ENCODE assay signal across 8 mouse cellular contexts in genomic region chr6:3183819-3184199, GRCm38 (mm10).
A peak's percentile ranks its signal among the peaks of the same experiment; 100 is the strongest.
DNase-seq lines count a peak whose midpoint lies in the region; ATAC-seq lines count a peak whose summit lies in the region.

No protein-coding gene starts in this region.

- H3K9me3 ChIP-seq in hindbrain, embryonic 11.5 days (ENCODE audit: control insufficient read depth, low read length): peaks cover 18% of the 10 kb centered on the region
- H3K9me3 ChIP-seq in hindbrain, embryonic 16.5 days (ENCODE audit: control insufficient read depth, low read length): peaks cover 26% of the 10 kb centered on the region

- H3K4me2 ChIP-seq in hindbrain, embryonic 11.5 days (replicated peaks; ENCODE audit: low read depth, low read length): no peak overlapping the region
- H3K4me2 ChIP-seq in hindbrain, embryonic 16.5 days (ENCODE audit: low read length): no peak overlapping the region

- H3K4me1 ChIP-seq in hindbrain, embryonic 11.5 days (replicated peaks; ENCODE audit: control insufficient read depth, insufficient read depth, low read length): no peaks in the 10 kb centered on the region
- no peaks in the 10 kb centered on the region for H3K4me1 ChIP-seq in hindbrain, embryonic 16.5 days (ENCODE audit: control insufficient read depth, insufficient read depth, low read depth, low read length)

- ATAC-seq in hindbrain, embryonic 11.5 days (ENCODE audit: low FRiP score): no peak; the same call in 1 of the 2 replicates
- no peak for ATAC-seq in hindbrain, embryonic 16.5 days
- peak; percentile 59 for ATAC-seq in CD4-positive, CD25-positive, alpha-beta regulatory T cell, adult 4 months
- ATAC-seq in megakaryocyte-erythroid progenitor cell, adult 5-6 weeks (replicated peaks; ENCODE audit: low FRiP score, low TSS enrichment, poor library complexity, severe bottlenecking): peak; percentile 55

- no peaks in the 10 kb centered on the region for H3K27me3 ChIP-seq in hindbrain, embryonic 11.5 days (ENCODE audit: control insufficient read depth, insufficient read depth, low read length)
- no peaks in the 10 kb centered on the region for H3K27me3 ChIP-seq in hindbrain, embryonic 16.5 days (replicated peaks; ENCODE audit: control insufficient read depth, insufficient read depth, low read length)

- no peaks in the 10 kb centered on the region for H3K36me3 ChIP-seq in hindbrain, embryonic 11.5 days (ENCODE audit: control insufficient read depth, insufficient read depth, low read length)
- H3K36me3 ChIP-seq in hindbrain, embryonic 16.5 days (ENCODE audit: control insufficient read depth, insufficient read depth, low read length): no peaks in the 10 kb centered on the region

- no peak overlapping the region for H3K27ac ChIP-seq in hindbrain, embryonic 11.5 days (ENCODE audit: low read depth, low read length)
- no peak overlapping the region for H3K27ac ChIP-seq in hindbrain, embryonic 16.5 days (ENCODE audit: low read depth, low read length)

- H3K9ac ChIP-seq in hindbrain, embryonic 11.5 days (ENCODE audit: low read depth, low read length): no peak overlapping the region
- no peak overlapping the region for H3K9ac ChIP-seq in hindbrain, embryonic 16.5 days (ENCODE audit: low read depth, low read length)

- DNase-seq in hindbrain, embryonic 11.5 days (ENCODE audit: low spot score): peak; percentile 55
- peak; percentile 55 to 63 for DNase-seq in adrenal gland, postnatal 4 days (ENCODE audit: low spot score in 2 of 2)
- DNase-seq in forelimb bud, embryonic 11.5 days (ENCODE audit: low read depth, low spot score): peak; percentile 76
- peak; percentile 74 to 78 for DNase-seq in kidney, postnatal 4 days
- peak; percentile 71 for DNase-seq in thymus, postnatal 4 days

- 37% methylated on average over 5 of the region's 5 CpGs for WGBS in hindbrain, embryonic 11.5 days
- 41% methylated on average over 5 of the region's 5 CpGs for WGBS in hindbrain, embryonic 16.5 days

- H3K4me3 ChIP-seq in hindbrain, embryonic 11.5 days (ENCODE audit: low read depth, low read length): no peak overlapping the region
- no peak overlapping the region for H3K4me3 ChIP-seq in hindbrain, embryonic 16.5 days (ENCODE audit: low read length)

Comparison
In these comparisons a context has a peak if more than half of its experiments do, and no peak if none do; other contexts are left out.
1. ATAC-seq: peak in CD4-positive, CD25-positive, alpha-beta regulatory T cell, adult 4 months (single experiment) and megakaryocyte-erythroid progenitor cell, adult 5-6 weeks (single experiment); none in hindbrain, embryonic 11.5 days (single experiment) and hindbrain, embryonic 16.5 days (single experiment).
2. Peak in every context shown above with its lines, with median percentiles within 50 percentile points of each other: DNase-seq.